Mouse (Mus musculus) liver, embryonic 12.5 days (tissue): ENCODE data around the gene Wdr59. TPM values are rescaled to one million over a fixed set of nuclear protein-coding genes. Genes with fewer than 3 reads are reported as not detected.

Experiments
- ATAC-seq: fragments of 200-750 bp; cut with Nextera tagmentation; 2 replicates; pipeline ENCODE4 v1.8.0; 2017; ENCODE audit warnings: moderate number of reproducible peaks, mild to moderate bottlenecking, moderate library complexity
- H3K27ac ChIP-seq: fragments of 300-500 bp; sonication (generic); 2 replicates; pipeline ENCODE4 v1.5.1; 2016; ENCODE audit warnings: mild to moderate bottlenecking
- H3K27me3 ChIP-seq: fragments of 300-500 bp; sonication (generic); replicated peaks from 2 replicates; pipeline ENCODE4 v1.6.1; 2016; ENCODE audit warnings: mild to moderate bottlenecking, moderate library complexity
- H3K36me3 ChIP-seq: fragments of 300-500 bp; sonication (generic); 2 replicates; pipeline ENCODE4 v1.6.1; 2016; ENCODE audit warnings: mild to moderate bottlenecking, moderate library complexity
- H3K4me1 ChIP-seq: fragments of 300-500 bp; sonication (generic); 2 replicates; pipeline ENCODE4 v1.6.1; 2016
- H3K4me2 ChIP-seq: fragments of 300-500 bp; sonication (generic); 2 replicates; pipeline ENCODE4 v1.6.1; 2016; ENCODE audit warnings: mild to moderate bottlenecking, moderate library complexity
- H3K4me3 ChIP-seq: fragments of 300-500 bp; sonication (generic); 2 replicates; pipeline ENCODE4 v1.5.1; 2016; ENCODE audit warnings: mild to moderate bottlenecking, moderate library complexity
- H3K9ac ChIP-seq: fragments of 300-500 bp; sonication (generic); 2 replicates; pipeline ENCODE4 v1.6.1; 2016; ENCODE audit warnings: mild to moderate bottlenecking, moderate library complexity
- H3K9me3 ChIP-seq: fragments of 300-500 bp; sonication (generic); replicated peaks from 2 replicates; pipeline ENCODE4 v1.6.1; 2016; ENCODE audit warnings: mild to moderate bottlenecking, moderate library complexity
- WGBS: fragments of 180-500 bp; shearing (Covaris S2); methylation state at CpG from one replicate; pipeline ENCODE4 v1.1.7; 2016; ENCODE audit not compliant: insufficient replicate concordance; 5-methylcytosine and 5-hydroxymethylcytosine counted together
- polyA plus RNA-seq: library from polyadenylated mRNA; unstranded; fragments of >200 nt; fragmentation: Nextera tagmentation; extraction: Ambion mirVana; gene quantifications from 2 replicates; pipeline ENCODE4 v1.2.1, GENCODE M21; 2016

The Wdr59 gene
- polyA plus RNA-seq, 1 experiment from 2014 or later = 3.1 TPM

GRCm38 (mm10) chr8:111561824-111562223 lies 39.9 kb upstream of the Wdr59 start:
- Histone ChIP-seq H3K4me1 (peaks cover 72% of the 10 kb centered on the region), H3K36me3 (no peaks in the 10 kb centered on the region), H3K9me3 (no peaks in the 10 kb centered on the region), H3K27ac (0 out of 2 replicates have a peak overlapping the region, but pooled peaks have one; percentile 20), H3K27me3 (no peaks in the 10 kb centered on the region), H3K4me2 (no peak overlapping the region), H3K4me3 (no peak overlapping the region), H3K9ac (no peak overlapping the region)
- 68% methylated on average over 4 of the region's 4 CpGs for WGBS
- no peak for ATAC-seq

- peaks cover 27% of the 10 kb centered on the region for H3K4me1 ChIP-seq
- H3K27ac ChIP-seq = no peak overlapping the region
- H3K4me2 ChIP-seq = no peak overlapping the region
- no peak overlapping the region for H3K9ac ChIP-seq
- WGBS = 74% methylated on average over 8 of the region's 8 CpGs
- H3K27me3 ChIP-seq = no peaks in the 10 kb centered on the region
- no peak overlapping the region for H3K4me3 ChIP-seq
- no peaks in the 10 kb centered on the region for H3K36me3 ChIP-seq
- no peaks in the 10 kb centered on the region for H3K9me3 ChIP-seq
- ATAC-seq = no peak
These were observed 29.7 kb upstream of the Wdr59 start for GRCm38 (mm10) chr8:111551511-111552130.

GRCm38 (mm10) chr8:111550002-111550870 lies 28.3 kb upstream of the Wdr59 start:
- H3K9me3 ChIP-seq = no peaks in the 10 kb centered on the region
- H3K9ac ChIP-seq = no peak overlapping the region; the same call in 1 of the 2 replicates
- no peak for ATAC-seq
- no peaks in the 10 kb centered on the region for H3K27me3 ChIP-seq
- H3K4me2 ChIP-seq = no peak overlapping the region
- H3K36me3 ChIP-seq = no peaks in the 10 kb centered on the region
- peak overlapping the region; percentile 27 for H3K27ac ChIP-seq
- no peak overlapping the region for H3K4me3 ChIP-seq
- peaks cover 35% of the 10 kb centered on the region for H3K4me1 ChIP-seq
- 53% methylated on average over 9 of the region's 9 CpGs for WGBS

- Histone ChIP-seq H3K4me1 (peaks cover 54% of the 10 kb centered on the region), H3K36me3 (peaks cover 9% of the 10 kb centered on the region), H3K4me2 (no peak overlapping the region), H3K9ac (no peak overlapping the region), H3K4me3 (no peak overlapping the region), H3K9me3 (0 out of 2 replicates have a peak, but pooled peaks cover 4% of the 10 kb centered on the region), H3K27ac (no peak overlapping the region), H3K27me3 (no peaks in the 10 kb centered on the region)
- WGBS = 83% methylated on average over 6 of the region's 6 CpGs
- no peak for ATAC-seq
These were observed 26.3 kb upstream of the Wdr59 start for GRCm38 (mm10) chr8:111548201-111548600.

GRCm38 (mm10) chr8:111547144-111547543 lies 25.3 kb upstream of the Wdr59 start:
- H3K4me3 ChIP-seq = no peak overlapping the region
- 80% methylated on average over 3 of the region's 3 CpGs for WGBS
- 0 out of 2 replicates have a peak, but pooled peaks cover 4% of the 10 kb centered on the region for H3K9me3 ChIP-seq
- no peak overlapping the region for H3K4me2 ChIP-seq
- peaks cover 10% of the 10 kb centered on the region for H3K36me3 ChIP-seq
- H3K27me3 ChIP-seq = no peaks in the 10 kb centered on the region
- peaks cover 65% of the 10 kb centered on the region for H3K4me1 ChIP-seq
- no peak overlapping the region for H3K27ac ChIP-seq
- H3K9ac ChIP-seq = no peak overlapping the region
- ATAC-seq = no peak

GRCm38 (mm10) chr8:111545406-111546156 lies 23.7 kb upstream of the Wdr59 start:
- Histone ChIP-seq H3K4me1 (peaks cover 68% of the 10 kb centered on the region), H3K4me3 (no peak overlapping the region), H3K36me3 (peaks cover 13% of the 10 kb centered on the region), H3K4me2 (no peak overlapping the region), H3K27me3 (no peaks in the 10 kb centered on the region), H3K9me3 (0 out of 2 replicates have a peak, but pooled peaks cover 4% of the 10 kb centered on the region), H3K9ac (no peak overlapping the region), H3K27ac (no peak overlapping the region)
- whole genome bisulfite sequencing = 52% methylated on average over 8 of the region's 8 CpGs
- no peak for ATAC-seq

- Histone ChIP-seq H3K36me3 (peaks cover 13% of the 10 kb centered on the region), H3K4me2 (0 out of 2 replicates have a peak overlapping the region, but pooled peaks have one; percentile 16), H3K27ac (no peak overlapping the region), H3K4me1 (peaks cover 68% of the 10 kb centered on the region), H3K27me3 (no peaks in the 10 kb centered on the region), H3K9me3 (0 out of 2 replicates have a peak, but pooled peaks cover 4% of the 10 kb centered on the region), H3K9ac (no peak overlapping the region), H3K4me3 (no peak overlapping the region)
- 47% methylated on average over 9 of the region's 9 CpGs for WGBS
- no peak for ATAC-seq
These were observed 22.0 kb upstream of the Wdr59 start for GRCm38 (mm10) chr8:111543712-111544380.

GRCm38 (mm10) chr8:111539422-111540076 lies 17.7 kb upstream of the Wdr59 start:
- Histone ChIP-seq H3K27ac (peak overlapping the region; percentile 46; the same call in 1 of the 2 replicates), H3K36me3 (peaks cover 13% of the 10 kb centered on the region), H3K9me3 (0 out of 2 replicates have a peak, but pooled peaks cover 4% of the 10 kb centered on the region), H3K4me3 (no peak overlapping the region; the same call in 1 of the 2 replicates), H3K27me3 (no peaks in the 10 kb centered on the region), H3K4me2 (peak overlapping the region; percentile 99), H3K9ac (no peak overlapping the region), H3K4me1 (peaks cover 74% of the 10 kb centered on the region)
- 43% methylated on average over 10 of the region's 10 CpGs for WGBS
- no peak for ATAC-seq

- Histone ChIP-seq H3K4me3 (peak overlapping the region; percentile 78), H3K9ac (peak overlapping the region; percentile 85; the same call in 1 of the 2 replicates), H3K36me3 (0 out of 2 replicates have a peak, but pooled peaks cover 4% of the 10 kb centered on the region), H3K27me3 (no peaks in the 10 kb centered on the region), H3K4me2 (peak overlapping the region; percentile 99), H3K4me1 (peaks cover 61% of the 10 kb centered on the region), H3K27ac (no peak overlapping the region), H3K9me3 (no peaks in the 10 kb centered on the region)
- 15% methylated on average over 2 of the region's 2 CpGs for WGBS
- no peak for ATAC-seq
These were observed 16.3 kb upstream of the Wdr59 start for GRCm38 (mm10) chr8:111538194-111538593.

- Histone ChIP-seq H3K4me3 (peak overlapping the region; percentile 78), H3K4me2 (peak overlapping the region; percentile 99), H3K36me3 (0 out of 2 replicates have a peak, but pooled peaks cover 4% of the 10 kb centered on the region), H3K9ac (peak overlapping the region; percentile 85), H3K27ac (no peak overlapping the region), H3K4me1 (peaks cover 56% of the 10 kb centered on the region), H3K9me3 (no peaks in the 10 kb centered on the region), H3K27me3 (no peaks in the 10 kb centered on the region)
- no peak for ATAC-seq
- WGBS = 12% methylated on average over 8 of the region's 8 CpGs
These were observed 15.9 kb upstream of the Wdr59 start for GRCm38 (mm10) chr8:111537765-111538158.
